In genomic region chr14:46783327-46783926, GRCm38 (mm10) we compare ENCODE assay signal across 19 mouse cellular contexts.
"Had no signal": no experiment of that assay in that cellular context is flagged by ENCODE, and none has a peak within 500 bp of the region (broad histone marks: within the 10 kb centered on the region; RNA-seq: fewer than 3 reads in every experiment).

No protein-coding gene starts in this region.

- H3K27me3 ChIP-seq: midbrain, embryonic 13.5 days; neural tube, embryonic 13.5 days; neural tube, embryonic 15.5 days had no signal

- ATAC-seq: midbrain, embryonic 13.5 days; midbrain, embryonic 16.5 days had no signal

- DNase-seq: lung, adult 18-20 months; lung, embryonic 14.5 days; lung, postnatal 10 days; lung, postnatal 4 days; retina, postnatal 1 day; right cerebral cortex, adult 18-20 months; right cerebral cortex, postnatal 25 days; right cerebral cortex, postnatal 4 days; spleen, adult 18-20 months; thymus, adult 2 months; thymus, postnatal 25 days; thymus, postnatal 4 days had no signal

- H3K9me3 ChIP-seq: neural tube, embryonic 15.5 days had no signal

- H3K4me2 ChIP-seq: lung, embryonic 14.5 days; midbrain, embryonic 13.5 days; neural tube, embryonic 13.5 days; neural tube, embryonic 15.5 days had no signal

- H3K4me3 ChIP-seq: midbrain, embryonic 10.5 days; midbrain, embryonic 13.5 days; myocyte; neural tube, embryonic 13.5 days; neural tube, embryonic 15.5 days had no signal

- H3K27ac ChIP-seq: liver, embryonic 14.5 days; midbrain, embryonic 10.5 days; midbrain, embryonic 13.5 days; neural tube, embryonic 13.5 days; neural tube, embryonic 15.5 days had no signal

- H3K9ac ChIP-seq: liver, embryonic 14.5 days; lung, embryonic 14.5 days; midbrain, embryonic 13.5 days; neural tube, embryonic 13.5 days; neural tube, embryonic 15.5 days had no signal
